Mouse (Mus musculus): ENCODE data around the gene Rtl10.

Rtl10 gene

GRCm38 (mm10) chr16:18498558-18498990 is at the start of gene Rtl10, which contains the start of gene Gnb1l:
Gene Rtl10 (plus strand): TSS chr16:18498901.
Gene Gnb1l (plus strand): TSS chr16:18498713.
- in situ Hi-C loops (cut with MboI, MseI), result no loop called here

GRCm38 (mm10) chr16:18449005-18449404 is 49.7 kb upstream of the Rtl10 start:
- in situ Hi-C loops (cut with MboI, MseI), result no loop called here

GRCm38 (mm10) chr16:18451486-18452181 is 47.1 kb upstream of the Rtl10 start:
- in situ Hi-C loops (cut with MboI, MseI), result no loop called here

GRCm38 (mm10) chr16:18452361-18452862 is 46.3 kb upstream of the Rtl10 start:
- in situ Hi-C loops (cut with MboI, MseI), result no loop called here

- in situ Hi-C loops (cut with MboI, MseI), result no loop called here
Observed at GRCm38 (mm10) chr16:18453846-18454245, 44.9 kb upstream of the Rtl10 start.

- in situ Hi-C loops (cut with MboI, MseI), result no loop called here
Observed at GRCm38 (mm10) chr16:18455407-18455806, 43.3 kb upstream of the Rtl10 start.

GRCm38 (mm10) chr16:18458661-18459060 is 40.0 kb upstream of the Rtl10 start:
- in situ Hi-C loops (cut with MboI, MseI), result no loop called here

GRCm38 (mm10) chr16:18459335-18459954 is 39.3 kb upstream of the Rtl10 start:
- in situ Hi-C loops (cut with MboI, MseI), result no loop called here

GRCm38 (mm10) chr16:18459955-18460370 is 38.7 kb upstream of the Rtl10 start:
- in situ Hi-C loops (cut with MboI, MseI), result no loop called here

- in situ Hi-C loops (cut with MboI, MseI), result no loop called here
Observed at GRCm38 (mm10) chr16:18460826-18461225, 37.9 kb upstream of the Rtl10 start.

- in situ Hi-C loops (cut with MboI, MseI), result no loop called here
Observed at GRCm38 (mm10) chr16:18462031-18462430, 36.7 kb upstream of the Rtl10 start.

GRCm38 (mm10) chr16:18462598-18462997 is 36.1 kb upstream of the Rtl10 start:
- in situ Hi-C loops (cut with MboI, MseI), result no loop called here

- in situ Hi-C loops (cut with MboI, MseI), result no loop called here
Observed at GRCm38 (mm10) chr16:18464271-18464670, 34.4 kb upstream of the Rtl10 start.

- in situ Hi-C loops (cut with MboI, MseI), result no loop called here
Observed at GRCm38 (mm10) chr16:18470829-18471228, 27.9 kb upstream of the Rtl10 start.

GRCm38 (mm10) chr16:18471381-18471955 is 27.2 kb upstream of the Rtl10 start:
- in situ Hi-C loops (cut with MboI, MseI), result no loop called here

- in situ Hi-C loops (cut with MboI, MseI), result no loop called here
Observed at GRCm38 (mm10) chr16:18471976-18472375, 26.7 kb upstream of the Rtl10 start.

- in situ Hi-C loops (cut with MboI, MseI), result no loop called here
Observed at GRCm38 (mm10) chr16:18472416-18472815, 26.3 kb upstream of the Rtl10 start.

GRCm38 (mm10) chr16:18472976-18473375 is 25.7 kb upstream of the Rtl10 start:
- in situ Hi-C loops (cut with MboI, MseI), result no loop called here

- in situ Hi-C loops (cut with MboI, MseI), result no loop called here
Observed at GRCm38 (mm10) chr16:18474021-18474420, 24.7 kb upstream of the Rtl10 start.

GRCm38 (mm10) chr16:18477996-18478395 is 20.7 kb upstream of the Rtl10 start:
- in situ Hi-C loops (cut with MboI, MseI), result no loop called here

- in situ Hi-C loops (cut with MboI, MseI), result no loop called here
Observed at GRCm38 (mm10) chr16:18479667-18480066, 19.0 kb upstream of the Rtl10 start.

- in situ Hi-C loops (cut with MboI, MseI), result no loop called here
Observed at GRCm38 (mm10) chr16:18480933-18481485, 17.7 kb upstream of the Rtl10 start.

All from T-helper 1 cell (primary cell).